Mouse (Mus musculus) left cerebral cortex, postnatal 14 days (tissue): Measurements from ENCODE around the gene Cib1. TPM values are rescaled to one million over a fixed set of nuclear protein-coding genes. Genes with fewer than 3 reads are reported as not detected.
A peak's percentile ranks its signal among the peaks of the same experiment; 100 is the strongest.

ENCODE experiments used
- DNase-seq, 2 experiments: peaks; one replicate each; pipeline ENCODE4 v3.0.0; 2021 to 2022; ENCODE audit warnings: low spot score in 2 of 2, mixed read lengths in 1 of 2
- intact Hi-C: fragments of 180-260 bp; cut with DNase I; formaldehyde crosslinking; loops from one replicate; pipeline ENCODE4 v1.15.1; 2025
- total RNA-seq, 2 experiments: library from RNA; stranded (reverse); gene quantifications; 2 replicates each; pipeline ENCODE4 v1.2.3; 2021

Cib1 gene
- total RNA-seq, 2 experiments from 2014 or later, result 18.7 to 22.0 TPM

GRCm38 (mm10) chr7:80204961-80205360 lies 27.7 kb downstream of the Cib1 start:
- intact Hi-C loops, result no loop called here
- no peak for DNase-seq

GRCm38 (mm10) chr7:80204362-80204761 lies 28.3 kb downstream of the Cib1 start:
- intact Hi-C loops, result no loop called here

GRCm38 (mm10) chr7:80203638-80204096 lies 28.9 kb downstream of the Cib1 start:
- intact Hi-C loops, result no loop called here
- no peak for DNase-seq

More at GRCm38 (mm10) chr7:80204362-80204761, 28.3 kb downstream of the Cib1 start:
- no peak for DNase-seq

GRCm38 (mm10) chr7:80202961-80203360 lies 29.7 kb downstream of the Cib1 start:
- intact Hi-C loops, result no loop called here
- DNase-seq, result no peak

GRCm38 (mm10) chr7:80201888-80202540 lies 30.6 kb downstream of the Cib1 start:
- no peak for DNase-seq
- intact Hi-C loops, result no loop called here

GRCm38 (mm10) chr7:80200963-80201539 lies 31.6 kb downstream of the Cib1 start:
- no peak for DNase-seq
- intact Hi-C loops, result no loop called here

GRCm38 (mm10) chr7:80200588-80200945 lies 32.0 kb downstream of the Cib1 start:
- DNase-seq, result no peak
- intact Hi-C loops, result no loop called here

GRCm38 (mm10) chr7:80199851-80200587 lies 32.6 kb downstream of the Cib1 start:
- intact Hi-C loops, result loop anchor here (5.0 kb wide), 1 partner anchor 58 kb away; no protein-coding TSS in a partner anchor
- no peak for DNase-seq

GRCm38 (mm10) chr7:80199286-80199685 lies 33.3 kb downstream of the Cib1 start:
- no peak for DNase-seq
- intact Hi-C loops, result loop anchor here (5.0 kb wide), 1 partner anchor 57 kb away; no protein-coding TSS in a partner anchor

GRCm38 (mm10) chr7:80198863-80199262 lies 33.8 kb downstream of the Cib1 start:
- intact Hi-C loops, result loop anchor here (5.0 kb wide), 1 partner anchor 57 kb away; no protein-coding TSS in a partner anchor
- DNase-seq, result no peak

- intact Hi-C loops, result loop anchor here (5.0 kb wide), 1 partner anchor 56 kb away; no protein-coding TSS in a partner anchor
- DNase-seq, result peak; percentile 73 to 75
Measured at GRCm38 (mm10) chr7:80197941-80198778, 34.5 kb downstream of the Cib1 start.

- DNase-seq, result peak in 1 of 2 experiments; percentile 66
- intact Hi-C loops, result loop anchor here (5.0 kb wide), 1 partner anchor 55 kb away; no protein-coding TSS in a partner anchor
Measured at GRCm38 (mm10) chr7:80197371-80197770, 35.2 kb downstream of the Cib1 start.

- intact Hi-C loops, result loop anchor here (5.0 kb wide), 1 partner anchor 53 kb away; no protein-coding TSS in a partner anchor
- DNase-seq, result no peak
Measured at GRCm38 (mm10) chr7:80195576-80196263, 36.9 kb downstream of the Cib1 start.

GRCm38 (mm10) chr7:80195146-80195545 lies 37.5 kb downstream of the Cib1 start:
- no peak for DNase-seq
- intact Hi-C loops, result loop anchor here (5.0 kb wide), 1 partner anchor 53 kb away; no protein-coding TSS in a partner anchor

- intact Hi-C loops, result no loop called here
- DNase-seq, result no peak
Measured at GRCm38 (mm10) chr7:80193941-80194739, 38.5 kb downstream of the Cib1 start.

GRCm38 (mm10) chr7:80192226-80193061 lies 40.2 kb downstream of the Cib1 start:
- intact Hi-C loops, result no loop called here
- peak; percentile 73 to 77 for DNase-seq

- intact Hi-C loops, result no loop called here
- no peak for DNase-seq
Measured at GRCm38 (mm10) chr7:80191455-80191854, 41.2 kb downstream of the Cib1 start.
